Mouse (Mus musculus) liver (tissue): ENCODE measurements around the gene Capzb.

Source experiments
- DNase-seq: peaks from one replicate; pipeline ENCODE4 v3.0.0-alpha.2; 2020; ENCODE audit warnings: mixed read lengths

Capzb gene

GRCm38 (mm10) chr4:139192499-139193175, at the start of gene Capzb:
Capzb (plus strand) TSS chr4:139192899.
- peak; percentile 99 for DNase-seq

- DNase-seq, result no peak
Observed at GRCm38 (mm10) chr4:139142985-139143384, 49.7 kb upstream of the Capzb start.

- DNase-seq, result no peak
Observed at GRCm38 (mm10) chr4:139144577-139144976, 48.1 kb upstream of the Capzb start.

GRCm38 (mm10) chr4:139145156-139145555, 47.5 kb upstream of the Capzb start:
- peak; percentile 42 for DNase-seq

GRCm38 (mm10) chr4:139146760-139147159, 45.9 kb upstream of the Capzb start:
- DNase-seq, result no peak

- DNase-seq, result no peak
Observed at GRCm38 (mm10) chr4:139151370-139151769, 41.3 kb upstream of the Capzb start.

- no peak for DNase-seq
Observed at GRCm38 (mm10) chr4:139154576-139155307, 38.0 kb upstream of the Capzb start.

- no peak for DNase-seq
Observed at GRCm38 (mm10) chr4:139156538-139156937, 36.2 kb upstream of the Capzb start.

GRCm38 (mm10) chr4:139158350-139158749, 34.3 kb upstream of the Capzb start:
- DNase-seq, result no peak

GRCm38 (mm10) chr4:139161076-139161475, 31.6 kb upstream of the Capzb start:
- DNase-seq, result no peak

GRCm38 (mm10) chr4:139164082-139164481, 28.6 kb upstream of the Capzb start:
- no peak for DNase-seq

- DNase-seq, result no peak
Observed at GRCm38 (mm10) chr4:139165259-139165658, 27.4 kb upstream of the Capzb start.

GRCm38 (mm10) chr4:139166244-139166643, 26.5 kb upstream of the Capzb start:
- DNase-seq, result no peak

- DNase-seq, result no peak
Observed at GRCm38 (mm10) chr4:139167107-139167506, 25.6 kb upstream of the Capzb start.

GRCm38 (mm10) chr4:139168985-139169747, 23.5 kb upstream of the Capzb start:
- peak; percentile 37 for DNase-seq

GRCm38 (mm10) chr4:139169748-139170279, 22.9 kb upstream of the Capzb start:
- no peak for DNase-seq

GRCm38 (mm10) chr4:139175061-139175971, 17.4 kb upstream of the Capzb start:
- no peak for DNase-seq

- no peak for DNase-seq
Observed at GRCm38 (mm10) chr4:139176023-139176422, 16.7 kb upstream of the Capzb start.

- no peak for DNase-seq
Observed at GRCm38 (mm10) chr4:139177921-139178320, 14.8 kb upstream of the Capzb start.

- no peak for DNase-seq
Observed at GRCm38 (mm10) chr4:139178377-139178776, 14.3 kb upstream of the Capzb start.

- no peak for DNase-seq
Observed at GRCm38 (mm10) chr4:139179218-139179617, 13.5 kb upstream of the Capzb start.
